Mouse (Mus musculus) left cerebral cortex, postnatal 4 days (tissue): Measurements from ENCODE around the gene Slc2a9. TPM values are rescaled to one million over a fixed set of nuclear protein-coding genes. Genes with fewer than 3 reads are reported as not detected.
"Not testable (repeated sequence)": the region's sequence is repeated elsewhere in the genome, so short reads cannot be mapped to it uniquely, and the experiment has no call there.

ENCODE experiments used
- DNase-seq: peaks from one replicate; pipeline ENCODE4 v3.0.0-alpha.2; 2022
- intact Hi-C: fragments of 180-260 bp; cut with DNase I; formaldehyde crosslinking; loops from one replicate; pipeline ENCODE4 v1.15.1; 2025
- total RNA-seq, 2 experiments: library from RNA; stranded (reverse); gene quantifications; 2 replicates each; pipeline ENCODE4 v1.2.3; 2021

Gene Slc2a9
- total RNA-seq, 2 experiments from 2014 or later: 1.0 to 1.4 TPM

- no peak for DNase-seq
- intact Hi-C loops: no loop called here
Measured at GRCm38 (mm10) chr5:38504747-38505434, 1.9 kb upstream of the Slc2a9 start.

DNA sequence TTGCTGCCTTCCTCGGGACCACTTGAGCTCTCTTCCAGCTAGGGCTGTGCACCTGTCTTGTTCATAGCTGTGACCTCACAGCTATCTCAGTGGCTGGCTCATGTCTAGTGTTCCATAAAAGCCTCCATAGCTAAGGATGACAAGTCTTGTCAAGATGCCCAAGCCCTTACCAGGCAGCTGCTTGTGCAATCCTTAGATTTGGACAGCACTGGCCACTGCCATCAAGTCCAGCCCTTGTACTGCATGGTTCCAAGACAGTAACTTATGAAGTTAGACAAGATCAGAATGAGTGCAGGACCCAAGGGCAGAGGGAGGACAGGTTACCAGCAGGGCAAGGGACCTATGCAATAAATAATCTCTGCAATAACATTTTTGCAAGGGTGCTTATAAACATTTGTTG, 1.2 kb upstream of the Slc2a9 start:
- no peak for DNase-seq
- intact Hi-C loops: no loop called here

- intact Hi-C loops: no loop called here
- no peak for DNase-seq
Measured at GRCm38 (mm10) chr5:38500043-38500442, 2.9 kb downstream of the Slc2a9 start.

DNA sequence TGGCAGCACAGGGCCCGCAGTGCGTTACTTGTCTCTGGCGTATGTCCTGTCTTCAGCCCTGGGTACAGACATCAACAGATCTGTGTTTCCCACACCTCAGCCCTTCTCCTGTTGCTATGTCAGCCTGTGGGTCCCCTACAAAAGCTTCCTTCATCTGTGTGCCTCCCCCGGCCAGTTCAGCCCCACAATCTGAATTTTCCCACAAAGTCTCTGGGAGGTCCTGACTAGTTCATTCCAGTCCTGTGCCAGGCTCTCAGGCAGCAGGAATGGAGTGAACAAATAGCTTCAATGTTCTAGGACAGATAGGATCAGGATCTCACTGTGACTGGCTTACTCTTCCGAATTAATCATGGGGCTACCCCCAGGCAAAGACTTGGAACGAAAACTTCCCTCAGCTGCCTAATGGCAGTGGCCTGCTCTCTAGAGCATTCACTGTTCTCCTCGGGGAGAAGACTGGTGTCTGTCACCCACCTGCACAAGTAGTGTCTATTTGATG, 3.6 kb downstream of the Slc2a9 start:
- intact Hi-C loops: no loop called here
- DNase-seq: no peak

- DNase-seq: no peak
- intact Hi-C loops: no loop called here
Measured at GRCm38 (mm10) chr5:38498479-38498878, 4.5 kb downstream of the Slc2a9 start.

- DNase-seq: no peak
- intact Hi-C loops: no loop called here
Measured at GRCm38 (mm10) chr5:38496491-38497057, 6.4 kb downstream of the Slc2a9 start.

- no peak for DNase-seq
- intact Hi-C loops: no loop called here
Measured at GRCm38 (mm10) chr5:38493890-38494289, 9.1 kb downstream of the Slc2a9 start.

DNA sequence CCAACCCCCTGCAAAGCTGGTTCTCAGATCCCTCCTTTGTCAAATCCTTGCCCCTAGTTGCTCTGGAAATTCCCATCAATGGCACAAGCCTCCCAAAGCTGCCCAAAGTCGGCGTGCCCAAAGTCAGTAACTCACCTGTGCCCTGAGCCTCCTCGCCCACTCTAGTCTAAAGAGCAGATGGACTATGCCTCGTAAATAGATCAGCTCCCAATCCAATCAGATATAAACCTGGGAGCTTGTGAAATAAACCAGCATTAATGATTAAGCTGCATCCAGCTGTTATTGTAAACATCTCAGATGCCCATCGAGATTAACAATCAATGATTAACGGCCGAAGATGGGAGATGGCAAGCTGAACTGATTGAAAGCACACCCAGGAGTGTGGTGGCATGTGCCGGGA, 11.2 kb downstream of the Slc2a9 start:
- intact Hi-C loops: no loop called here
- DNase-seq: no peak

- no peak for DNase-seq
- intact Hi-C loops: no loop called here
Measured at GRCm38 (mm10) chr5:38489739-38490138, 13.2 kb downstream of the Slc2a9 start.

GRCm38 (mm10) chr5:38488673-38489615, 14.0 kb downstream of the Slc2a9 start:
- intact Hi-C loops: no loop called here
- DNase-seq: no peak

GRCm38 (mm10) chr5:38488026-38488425, 14.9 kb downstream of the Slc2a9 start:
- DNase-seq: no peak
- intact Hi-C loops: no loop called here

- intact Hi-C loops: no loop called here
- no peak for DNase-seq
Measured at GRCm38 (mm10) chr5:38487247-38487646, 15.7 kb downstream of the Slc2a9 start.

DNA sequence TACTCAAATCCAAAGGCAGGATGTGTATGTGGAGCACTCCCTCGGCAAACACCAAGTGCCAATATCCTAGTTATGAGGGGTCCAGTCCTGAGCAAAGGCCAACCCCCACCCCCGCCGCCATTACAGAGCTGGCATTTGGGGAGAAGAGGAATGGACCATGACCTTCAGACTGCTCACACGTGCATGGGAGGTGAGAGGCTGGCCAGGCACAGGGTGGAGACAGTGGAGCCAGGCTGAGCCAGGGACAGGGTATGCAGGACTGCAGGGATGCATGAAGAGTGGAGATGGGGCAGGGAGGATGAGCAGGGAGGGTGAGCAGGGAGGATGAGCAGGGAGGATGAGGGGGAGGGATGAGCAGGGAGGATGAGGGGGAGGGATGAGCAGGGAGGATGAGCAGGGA, 17.0 kb downstream of the Slc2a9 start:
- intact Hi-C loops: no loop called here
- no peak for DNase-seq

DNA sequence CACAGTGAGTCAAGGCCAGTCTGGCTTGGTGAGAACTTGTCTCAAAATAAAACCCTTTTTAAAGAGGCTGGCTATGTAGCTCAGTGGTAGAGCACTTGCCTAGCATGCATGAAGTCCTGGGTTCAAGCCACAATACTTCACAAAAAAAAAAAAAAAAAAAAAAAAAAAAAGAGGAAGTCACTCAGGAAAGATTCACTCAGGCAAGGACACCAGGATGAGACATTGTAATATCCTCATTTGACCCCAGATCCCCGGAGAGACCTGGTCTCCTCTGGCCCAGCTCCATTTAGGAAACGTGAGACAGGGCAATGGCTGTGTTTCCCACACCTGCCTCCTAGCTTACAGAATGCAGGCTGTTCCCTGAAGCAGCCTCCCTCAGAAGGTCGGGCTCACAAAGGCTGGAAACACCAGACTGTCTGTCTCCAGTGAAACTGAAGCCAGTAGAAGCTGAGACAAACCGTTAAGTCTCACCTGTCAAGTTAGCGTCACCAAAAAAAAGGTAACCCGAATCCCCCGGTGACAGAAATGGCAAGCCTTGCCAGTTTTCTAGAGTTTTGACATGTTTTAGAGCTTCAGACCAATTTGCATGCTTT, 19.3 kb downstream of the Slc2a9 start:
- intact Hi-C loops: no loop called here

DNA sequence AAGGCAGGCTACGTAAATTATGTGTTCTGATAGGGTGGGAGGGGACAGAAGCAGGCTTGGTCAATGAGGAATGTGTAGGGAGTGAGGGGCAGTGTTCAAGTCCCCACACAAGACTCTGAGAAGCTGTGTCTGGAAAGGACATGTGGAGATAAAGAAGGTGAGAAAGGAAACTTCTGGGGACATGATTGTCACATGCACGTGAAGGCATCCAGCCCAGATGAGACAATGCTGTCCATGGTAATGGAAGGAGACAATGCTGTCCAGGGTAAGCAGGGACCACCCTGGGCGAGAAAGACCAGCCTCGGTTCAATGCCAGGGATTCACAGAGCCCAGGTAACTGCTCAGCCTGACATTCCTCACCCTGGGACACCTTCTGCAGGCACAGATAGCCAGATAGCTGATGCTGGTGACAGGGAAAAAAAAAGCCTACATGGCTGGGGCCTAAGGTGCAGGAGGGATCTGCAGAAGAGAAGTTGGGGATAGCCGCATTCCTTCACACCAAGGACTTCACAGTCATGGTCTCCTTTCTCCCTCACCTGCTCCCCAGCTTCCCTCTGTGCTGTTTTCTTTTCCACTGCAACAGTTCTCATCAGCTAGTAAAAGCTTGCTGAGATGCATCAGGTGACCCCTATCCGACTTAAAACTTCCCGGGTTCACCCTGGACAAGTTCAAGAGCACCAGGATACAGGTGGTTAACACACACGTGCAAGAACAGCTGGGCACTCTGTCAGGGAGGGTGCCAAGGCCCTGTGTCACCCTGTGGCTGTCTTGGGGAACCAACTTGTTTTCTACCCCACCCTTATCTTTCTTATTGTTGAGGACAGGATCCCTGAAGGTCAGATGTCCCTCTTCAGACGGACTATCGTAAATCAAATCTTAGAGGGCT, 21.9 kb downstream of the Slc2a9 start:
- intact Hi-C loops: no loop called here
- DNase-seq: no peak

More for the DNA sequence above, 19.3 kb downstream of the Slc2a9 start:
- DNase-seq: no peak

DNA sequence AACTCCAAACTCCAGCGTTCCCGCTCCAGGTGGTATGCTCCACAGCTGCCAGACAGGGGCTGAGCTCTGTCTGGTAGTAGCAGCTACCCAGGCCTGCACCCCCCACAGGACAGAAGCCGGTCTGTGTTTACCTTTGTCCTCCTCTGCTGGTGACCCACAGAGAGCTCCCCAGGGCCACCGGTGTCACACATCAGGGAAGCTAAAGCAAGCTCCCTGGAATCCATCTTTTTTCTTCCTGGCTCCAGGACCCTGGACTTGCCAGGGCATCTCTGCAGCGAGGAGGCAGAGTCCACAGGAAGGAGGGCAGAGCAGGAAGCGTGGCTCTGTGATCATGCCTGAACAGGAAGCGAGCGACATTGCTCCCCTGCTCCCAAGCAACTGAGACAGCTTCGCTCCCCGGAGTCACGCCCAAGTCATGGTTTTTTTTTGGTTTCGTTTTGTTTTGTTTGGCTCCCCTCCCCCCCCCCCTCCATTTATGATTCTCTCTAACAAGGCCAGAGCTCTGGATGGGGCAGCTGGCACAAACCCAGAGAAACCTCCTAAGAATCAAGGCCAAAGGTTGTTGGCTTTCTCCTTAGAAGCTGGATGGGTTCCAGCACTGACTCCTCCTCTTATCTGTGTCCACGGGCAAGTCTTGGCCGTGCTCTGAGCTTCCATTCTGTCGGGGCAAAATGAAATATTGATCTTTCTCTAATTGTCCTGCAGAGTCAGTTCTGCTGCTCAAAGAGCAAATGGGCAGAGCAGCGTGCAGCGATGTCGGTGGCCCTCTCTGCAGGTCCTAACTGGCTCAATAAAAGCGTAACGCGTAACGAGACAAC, 22.8 kb downstream of the Slc2a9 start:
- intact Hi-C loops: no loop called here
- peak; percentile 55 for DNase-seq

DNA sequence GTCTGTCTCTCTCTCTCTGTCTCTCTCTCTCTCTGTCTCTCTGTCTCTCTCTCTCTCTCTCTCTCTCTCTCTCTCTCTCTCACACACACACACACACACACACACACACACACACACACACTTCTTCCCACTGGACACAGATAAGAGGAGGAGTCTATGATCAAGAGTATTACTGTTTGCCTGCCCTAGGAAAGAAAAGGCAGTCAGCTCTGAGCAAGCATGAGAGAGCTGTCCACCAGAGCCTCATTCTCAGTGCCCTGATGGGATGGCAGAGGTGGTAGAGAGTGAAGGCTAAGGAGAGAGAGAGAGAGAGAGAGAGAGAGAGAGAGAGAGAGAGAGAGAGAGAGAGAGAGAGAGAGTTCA, 23.4 kb downstream of the Slc2a9 start:
- intact Hi-C loops, DNase-seq: not testable (repeated sequence)

DNA sequence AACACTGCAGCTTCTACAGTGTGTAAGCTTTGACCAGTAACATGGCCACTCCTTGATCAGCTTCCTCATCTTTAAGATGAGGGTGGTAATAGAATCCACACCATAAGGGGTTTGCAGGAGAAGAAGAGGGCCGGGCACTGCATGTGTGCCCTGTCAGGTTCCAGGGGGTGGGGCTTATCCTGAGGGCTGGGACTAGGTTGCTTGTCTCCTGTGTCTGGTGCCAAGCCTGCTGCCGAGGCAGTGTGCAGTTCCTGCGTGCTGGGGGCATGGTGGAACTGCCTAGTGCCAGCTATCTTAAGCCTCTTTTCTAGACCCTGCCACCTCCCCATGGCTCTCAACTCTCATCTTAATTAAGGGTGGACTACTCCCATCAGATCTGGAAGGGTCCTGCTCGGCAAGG, 23.9 kb downstream of the Slc2a9 start:
- DNase-seq: peak; percentile 48

DNA sequence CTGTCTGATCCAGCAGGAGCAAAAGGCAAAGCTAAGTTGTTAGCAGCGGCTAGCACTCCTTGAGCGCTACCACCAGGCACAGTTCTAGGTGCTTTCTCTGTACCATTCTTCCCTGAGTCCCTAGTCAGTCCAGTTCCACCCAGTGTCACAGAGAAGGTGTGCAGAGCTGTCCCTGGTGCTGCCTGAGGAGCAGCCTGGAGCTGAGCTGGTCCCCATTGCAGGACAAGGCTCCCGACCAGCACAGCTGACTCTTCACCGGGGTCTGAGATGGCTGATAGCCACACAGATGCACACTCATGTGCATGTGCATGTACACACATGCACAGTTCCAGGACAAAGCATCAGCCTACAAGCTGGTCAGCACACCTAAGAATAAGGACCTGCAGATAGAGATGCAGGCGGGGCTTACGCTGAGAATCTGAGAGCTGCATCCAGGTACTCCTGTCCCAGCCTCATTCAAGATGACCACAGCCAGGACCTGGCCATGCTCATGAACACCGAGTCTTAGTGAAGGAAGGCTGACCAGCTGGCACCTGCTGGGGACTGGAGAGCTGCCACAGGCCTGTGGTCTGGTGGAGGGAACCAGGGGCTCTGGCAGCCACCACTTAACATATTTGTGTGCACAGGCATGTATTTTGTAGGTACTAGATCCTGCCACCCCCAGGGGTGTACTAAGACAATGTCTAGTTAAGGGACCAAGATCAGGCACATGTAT, 25.1 kb downstream of the Slc2a9 start:
- peak; percentile 64 for DNase-seq
- intact Hi-C loops: no loop called here

More for the DNA sequence above, 23.9 kb downstream of the Slc2a9 start:
- intact Hi-C loops: no loop called here
